Mouse (Mus musculus): Measurements from ENCODE around the gene Sec61a2.

DNA sequence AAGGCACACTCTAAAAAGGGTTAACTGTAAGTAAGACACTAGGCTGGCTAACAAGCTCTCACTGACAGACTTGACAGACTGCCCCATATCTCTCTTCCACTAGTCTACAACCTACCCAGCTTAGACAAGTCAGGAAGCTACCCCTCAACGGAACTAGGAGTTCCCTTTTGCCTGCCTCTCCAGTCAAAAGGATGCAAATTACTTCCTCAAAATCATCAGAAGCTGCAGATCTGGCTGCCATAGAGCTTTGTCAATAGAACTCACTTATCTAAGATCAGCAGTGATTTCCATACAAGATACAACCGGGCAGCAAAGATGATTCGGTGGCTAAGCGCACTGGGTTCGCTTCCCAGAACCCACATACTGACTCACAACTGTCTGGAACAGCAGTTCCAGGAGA, 70.5 kb downstream of the Sec61a2 start:
- TF ChIP-seq POLR2A (IDR thresholded peaks at IDR 0.05; ENCODE audit: borderline replicate concordance, insufficient read depth, low read length), result no peak
- TF ChIP-seq CTCF (IDR thresholded peaks at IDR 0.05; ENCODE audit: borderline replicate concordance, insufficient read depth, low read depth, low read length), result no peak
